Mouse (Mus musculus): ENCODE data around the gene Snx21.
A peak's percentile ranks its signal among the peaks of the same experiment; 100 is the strongest.
"Not testable (repeated sequence)": the region's sequence is repeated elsewhere in the genome, so short reads cannot be mapped to it uniquely, and the experiment has no call there.

Snx21 gene

DNA sequence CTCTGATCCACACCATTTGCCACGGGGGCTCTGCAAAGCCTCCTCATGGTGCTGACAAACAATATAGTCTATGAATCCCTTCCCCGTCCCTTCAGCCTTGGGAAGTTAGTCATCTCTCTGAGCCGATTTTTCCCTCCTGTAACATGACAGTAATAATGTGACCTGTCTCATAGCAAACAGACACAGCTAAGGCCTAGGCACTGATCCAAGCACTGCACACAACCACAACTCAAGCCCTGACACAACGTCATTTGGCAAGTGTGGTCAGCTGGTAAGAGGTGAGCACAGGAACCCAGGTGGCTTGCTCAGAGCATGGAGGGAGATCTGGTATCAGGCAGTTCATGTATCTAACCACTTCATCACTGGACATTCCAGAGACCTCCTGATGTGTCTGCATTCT lies 10.2 kb downstream of the Snx21 start:
- DNase-seq, result no peak

GRCm38 (mm10) chr2:164798554-164798953 lies 12.9 kb downstream of the Snx21 start:
- not testable (repeated sequence) for DNase-seq

DNA sequence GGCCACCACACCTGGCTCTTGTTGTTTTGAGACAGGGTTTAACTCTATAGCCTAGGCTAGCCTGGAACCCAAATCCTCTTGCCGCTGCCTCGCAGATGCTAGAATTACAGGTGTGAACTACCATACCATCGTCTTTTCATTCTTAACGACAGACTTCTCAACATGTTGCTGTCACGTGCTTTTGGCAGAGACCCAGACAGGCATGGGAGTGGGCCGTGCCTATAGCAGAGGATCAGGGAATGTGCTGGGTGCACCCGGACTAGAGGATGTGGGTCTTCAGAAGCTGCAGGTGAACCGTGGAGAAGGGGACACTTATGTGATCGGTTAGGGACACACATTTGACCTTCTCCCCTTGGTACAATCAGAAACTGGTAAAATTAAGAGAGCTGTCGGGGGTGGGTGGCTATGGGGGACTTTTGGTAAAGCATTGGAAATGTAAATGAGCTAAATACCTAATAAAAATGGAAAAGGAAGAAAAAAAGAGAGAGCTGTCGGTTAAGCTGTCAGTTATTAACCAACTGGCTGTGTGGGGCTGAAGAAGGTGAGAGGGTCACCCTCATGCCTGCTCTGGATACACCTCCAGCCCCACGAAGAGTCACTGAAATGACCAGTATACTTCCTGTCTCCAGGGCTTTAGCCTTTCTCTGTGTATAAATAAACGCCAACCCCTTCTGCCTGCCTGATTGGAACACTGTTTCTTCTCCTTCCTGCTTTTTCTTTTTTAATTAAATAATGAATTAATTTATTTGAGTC lies 14.8 kb downstream of the Snx21 start:
- DNase-seq, result no peak

DNA sequence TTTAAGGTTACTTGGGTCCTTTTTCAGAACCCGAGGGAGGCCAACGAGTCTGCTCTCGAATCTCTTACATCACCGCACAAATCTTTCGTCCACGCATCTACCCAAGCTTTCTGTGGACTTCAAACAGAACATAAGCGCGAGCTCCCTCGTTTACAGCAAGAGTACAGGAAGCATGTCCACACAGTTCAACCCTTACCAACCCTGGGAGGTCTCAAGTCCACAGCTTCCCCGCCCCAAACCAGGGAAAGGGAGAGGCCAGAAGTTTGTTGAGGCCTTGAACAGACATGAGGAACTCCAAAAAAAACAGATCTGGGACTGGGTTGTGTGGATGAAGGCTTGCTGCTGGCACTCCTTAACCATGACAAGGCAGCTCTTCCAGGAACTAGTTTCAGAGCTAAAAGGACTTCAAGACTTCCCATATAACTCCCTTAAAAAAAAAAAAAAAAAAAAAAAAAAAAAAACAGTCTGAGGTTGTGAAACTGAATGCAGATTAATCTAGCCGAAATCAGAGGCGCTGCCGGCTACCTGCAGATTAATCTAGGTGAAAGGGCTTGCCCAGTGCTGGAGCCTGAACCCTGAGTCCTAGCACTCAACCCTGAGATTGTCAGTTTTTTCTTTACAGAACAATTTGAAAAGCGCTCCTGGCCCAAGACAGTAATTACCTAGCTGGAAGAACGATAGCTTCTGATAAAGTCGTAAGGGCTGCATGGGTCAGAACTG lies 17.7 kb downstream of the Snx21 start:
- DNase-seq, result no peak

DNA sequence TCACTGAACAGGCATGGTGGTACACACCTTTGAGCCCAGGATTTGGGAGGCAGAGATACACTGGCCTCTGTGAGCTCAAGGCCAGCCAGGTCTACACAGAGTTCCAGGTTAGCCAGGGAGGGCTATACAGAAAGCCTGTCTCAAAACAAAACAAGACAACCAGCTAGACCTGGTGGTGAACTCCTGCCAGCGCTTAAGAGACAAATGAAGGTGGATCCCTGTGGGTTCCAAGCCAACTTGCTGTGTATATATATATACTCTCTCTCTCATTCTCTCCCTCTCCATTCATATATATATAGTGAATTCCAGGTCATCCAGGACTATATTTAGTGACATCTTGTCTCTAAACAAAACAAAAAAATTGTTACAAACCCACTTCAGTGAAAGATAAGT lies 18.3 kb downstream of the Snx21 start:
- DNase-seq, result no peak

DNA sequence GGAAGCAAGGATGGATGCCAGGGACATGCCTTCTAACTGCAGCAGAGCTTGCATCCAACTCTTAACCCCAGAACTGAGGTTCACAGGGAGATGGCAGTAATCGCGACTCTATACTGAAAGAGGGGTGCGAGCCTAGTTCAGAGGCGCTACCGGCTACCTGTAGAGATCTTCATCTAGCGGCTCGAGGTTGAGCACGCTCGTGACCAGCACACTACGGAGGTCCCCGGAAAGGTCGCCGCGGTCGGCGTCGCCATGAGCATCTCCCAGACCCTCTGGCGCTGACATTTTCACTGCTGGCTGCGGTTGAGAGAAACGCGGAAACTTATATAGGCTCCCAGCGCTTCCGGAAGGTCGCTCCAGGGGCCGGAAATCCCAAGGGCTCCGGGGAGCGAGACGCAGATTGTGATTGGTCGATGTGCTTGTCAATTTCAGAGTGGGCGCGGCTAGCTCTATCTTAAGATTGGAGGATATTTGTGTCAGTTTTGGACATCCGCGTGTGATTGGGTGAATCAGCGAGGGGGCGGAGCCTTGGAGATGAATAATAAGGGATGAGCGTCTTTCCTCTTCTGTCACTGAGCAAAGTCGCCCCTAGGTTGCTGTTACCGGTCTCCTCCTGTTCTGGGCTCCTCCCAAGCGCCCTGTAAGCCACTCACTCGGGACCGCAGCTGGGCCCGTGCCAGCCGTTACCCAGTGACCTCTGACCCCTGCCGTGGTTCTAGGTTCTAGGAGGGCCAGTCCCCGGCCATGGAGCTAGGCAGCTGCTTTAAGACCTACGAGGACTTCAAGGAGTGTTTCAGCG lies 19.1 kb downstream of the Snx21 start, which contains the start of the genes Acot8 and Zswim3:
TSS of gene Acot8 (minus strand) at position 350 of the 799 bp plus-strand sequence.
TSS of gene Zswim3 (plus strand) at position 566 of the 799 bp plus-strand sequence.
- peak; percentile 100 for DNase-seq

- DNase-seq, result no peak
These were observed 19.7 kb downstream of the Snx21 start for GRCm38 (mm10) chr2:164805332-164805718.

DNA sequence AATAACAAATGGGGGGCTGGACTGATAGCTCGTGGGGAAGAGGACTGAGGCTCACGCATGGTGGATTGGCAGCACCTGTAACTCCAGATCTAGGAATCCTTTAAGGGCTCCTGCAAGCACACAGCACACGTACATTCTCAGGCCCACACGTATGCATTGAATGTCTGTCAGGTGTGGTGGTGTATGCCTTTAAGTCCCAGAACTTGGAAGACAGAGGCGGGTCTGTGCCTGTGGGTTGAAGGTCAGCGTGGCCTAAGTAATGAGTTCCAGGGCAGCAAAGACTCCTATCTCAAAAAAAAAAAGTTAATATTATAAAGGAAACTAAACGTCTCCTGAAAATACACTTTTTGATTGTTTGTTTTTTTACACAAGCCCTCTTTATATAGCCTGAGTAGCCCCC lies 21.0 kb downstream of the Snx21 start:
- peak; percentile 52 for DNase-seq

- no peak for DNase-seq
These were observed 27.9 kb downstream of the Snx21 start for GRCm38 (mm10) chr2:164813557-164813956.

GRCm38 (mm10) chr2:164815348-164815747 lies 29.7 kb downstream of the Snx21 start:
- peak; percentile 79 for DNase-seq

GRCm38 (mm10) chr2:164815821-164816220 lies 30.2 kb downstream of the Snx21 start:
- DNase-seq, result peak; percentile 76

- no peak for DNase-seq
These were observed 31.6 kb downstream of the Snx21 start for GRCm38 (mm10) chr2:164817206-164817605.

DNA sequence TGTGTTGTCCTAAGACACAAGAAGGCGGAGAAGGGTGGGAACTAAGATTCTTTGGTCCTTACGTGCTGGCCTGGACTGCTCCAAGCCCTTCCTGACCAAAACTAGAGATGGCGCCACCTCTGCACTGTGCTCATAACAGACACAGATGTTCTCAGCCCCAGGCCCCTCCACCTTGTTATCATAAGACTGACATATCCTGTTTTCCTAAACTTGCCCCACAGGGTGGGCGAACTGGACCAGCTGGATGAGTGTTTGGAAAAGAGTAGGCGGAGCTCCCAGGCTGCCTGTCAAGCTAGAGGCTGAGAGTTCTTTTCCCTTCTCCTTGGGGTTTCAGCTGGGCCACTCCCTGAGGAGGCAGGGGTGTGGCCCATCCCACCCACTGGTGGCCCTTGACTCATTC lies 32.1 kb downstream of the Snx21 start:
- no peak for DNase-seq

GRCm38 (mm10) chr2:164821060-164821459 lies 35.4 kb downstream of the Snx21 start:
- no peak for DNase-seq

DNA sequence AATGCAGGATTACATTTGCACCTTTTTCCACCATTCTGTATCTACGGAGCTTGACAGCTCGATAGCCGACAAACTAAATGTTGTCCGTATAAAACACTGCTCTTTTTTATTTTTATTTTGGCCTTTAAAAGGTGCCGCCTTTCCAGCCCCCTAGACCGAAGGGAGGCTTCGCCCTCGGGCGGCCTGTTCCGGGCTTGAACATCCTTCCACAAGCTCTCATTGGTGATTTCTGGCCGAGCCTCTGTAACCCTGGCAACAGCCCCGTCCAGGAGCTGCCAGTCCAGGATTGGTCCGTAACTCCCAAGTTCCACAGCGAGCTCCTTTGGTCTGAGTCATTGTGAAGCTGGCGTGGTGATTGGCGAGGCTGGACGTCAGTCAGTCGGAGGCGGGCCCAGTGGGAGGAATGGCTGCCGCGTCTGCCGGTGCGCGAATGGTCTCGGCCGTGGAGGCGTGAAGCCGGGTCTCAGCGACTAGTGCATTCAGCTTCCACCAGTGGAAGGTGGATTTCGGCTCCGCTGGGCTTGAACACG lies 37.1 kb downstream of the Snx21 start, which contains the start of gene Zswim1:
TSS of gene Zswim1 (plus strand) at position 51 of the 530 bp plus-strand sequence.
- DNase-seq, result peak; percentile 100

DNA sequence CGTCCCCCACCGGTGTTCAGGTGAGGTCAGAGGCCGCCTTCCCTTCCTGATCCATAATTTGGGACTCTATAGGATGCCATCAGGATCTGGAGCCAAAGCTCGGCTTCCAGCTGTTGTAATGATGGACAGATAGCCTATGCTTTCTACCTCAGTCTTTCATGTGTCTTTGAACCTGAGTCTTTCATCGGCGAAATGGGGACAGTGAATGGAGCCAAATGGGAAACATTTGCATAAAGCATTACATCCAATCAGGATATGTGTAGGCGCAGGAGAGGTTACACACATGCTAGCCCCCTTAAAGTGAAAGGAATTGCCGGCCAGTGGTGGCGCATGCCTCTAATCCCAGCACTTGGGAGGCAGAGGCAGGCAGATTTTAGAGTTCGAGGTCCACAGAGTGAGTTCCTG lies 37.6 kb downstream of the Snx21 start:
- DNase-seq, result no peak

GRCm38 (mm10) chr2:164823969-164824368 lies 38.3 kb downstream of the Snx21 start:
- DNase-seq, result no peak

GRCm38 (mm10) chr2:164825521-164825920 lies 39.9 kb downstream of the Snx21 start:
- DNase-seq, result peak; percentile 92

DNA sequence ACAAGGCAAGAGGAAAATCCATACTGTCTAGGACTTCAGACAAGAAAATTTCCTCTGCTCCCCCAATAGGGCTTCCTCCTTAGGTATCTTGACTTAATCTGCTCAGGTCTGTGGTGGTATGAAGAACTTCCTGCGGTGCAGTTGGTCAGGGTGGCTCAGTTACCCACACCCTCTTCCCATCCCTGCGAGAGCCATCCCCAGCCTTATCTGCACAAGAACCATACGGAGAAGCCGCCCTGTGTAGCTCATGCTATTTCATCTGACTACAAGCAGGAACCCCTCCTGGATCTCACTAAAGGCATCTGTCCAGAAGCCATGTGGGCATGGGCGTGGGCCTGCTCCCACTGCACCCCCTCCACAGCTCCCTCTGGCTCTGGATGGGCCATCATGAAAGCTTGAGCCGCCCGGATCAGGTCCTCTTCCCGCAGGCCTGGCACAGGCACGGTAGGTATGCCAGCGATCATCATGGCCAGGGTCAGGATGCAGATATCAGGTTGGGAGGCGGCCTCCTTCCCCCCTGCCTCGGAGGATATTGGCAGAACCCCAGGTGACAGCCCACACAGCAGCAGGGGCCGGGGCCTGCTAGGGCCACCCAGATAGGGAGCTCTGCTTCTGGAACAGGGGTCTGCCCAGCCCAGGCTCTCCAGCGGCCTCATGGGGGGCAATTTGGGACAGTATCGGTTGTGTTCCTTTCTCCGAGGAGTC lies 41.7 kb downstream of the Snx21 start:
- peak; percentile 92 for DNase-seq

DNA sequence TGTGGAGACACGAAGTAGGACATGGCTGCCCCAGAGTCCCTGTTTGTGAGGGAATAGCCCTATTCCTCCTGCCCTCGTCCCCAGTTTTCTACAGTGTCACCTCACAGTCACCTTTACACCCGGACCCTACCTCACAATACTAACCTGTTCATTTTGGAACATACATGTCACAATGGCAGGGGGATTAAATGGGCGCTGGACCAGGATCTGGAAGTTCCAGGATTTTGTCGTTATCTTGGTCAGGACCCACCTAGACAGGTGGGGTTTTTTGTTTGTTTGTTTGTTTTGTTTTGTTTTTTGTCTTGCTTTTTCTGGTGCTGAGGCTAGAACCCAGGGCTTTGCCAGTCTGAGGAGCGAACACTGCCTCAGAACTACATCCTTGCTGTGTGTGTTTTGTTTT lies 42.8 kb downstream of the Snx21 start, which contains the start of gene Spata25:
TSS of gene Spata25 (minus strand) at position 101 of the 400 bp plus-strand sequence.
- DNase-seq, result no peak

- DNase-seq, result peak; percentile 85
These were observed 43.5 kb downstream of the Snx21 start for GRCm38 (mm10) chr2:164829090-164829489.

GRCm38 (mm10) chr2:164831029-164831428 lies 45.4 kb downstream of the Snx21 start:
- DNase-seq, result no peak

Measured in heart, adult 11 months (tissue).